Mouse (Mus musculus) neural tube, embryonic 15.5 days (tissue): ENCODE measurements around the gene Rpl32. TPM values are rescaled to one million over a fixed set of nuclear protein-coding genes. Genes with fewer than 3 reads are reported as not detected.
A peak's percentile ranks its signal among the peaks of the same experiment; 100 is the strongest.

Source experiments
- ATAC-seq: fragments of 200-750 bp; cut with Nextera tagmentation; 2 replicates; pipeline ENCODE4 v1.8.0; 2017; ENCODE audit warnings: mild to moderate bottlenecking, moderate TSS enrichment, moderate library complexity; ENCODE audit not compliant: low FRiP score
- H3K27ac ChIP-seq: fragments of 300-500 bp; sonication (generic); replicated peaks from 2 replicates; pipeline ENCODE4 v1.5.1; 2015; ENCODE audit warnings: mild to moderate bottlenecking, inconsistent platforms
- H3K27me3 ChIP-seq: fragments of 300-500 bp; sonication (generic); replicated peaks from 2 replicates; pipeline ENCODE4 v1.6.1; 2015; ENCODE audit warnings: inconsistent platforms
- H3K36me3 ChIP-seq: fragments of 300-500 bp; sonication (generic); 2 replicates; pipeline ENCODE4 v1.6.1; 2015; ENCODE audit warnings: inconsistent platforms
- H3K4me1 ChIP-seq: fragments of 300-500 bp; sonication (generic); 2 replicates; pipeline ENCODE4 v1.6.1; 2015; ENCODE audit warnings: inconsistent platforms
- H3K4me2 ChIP-seq: fragments of 300-500 bp; sonication (generic); 2 replicates; pipeline ENCODE4 v1.6.1; 2015; ENCODE audit warnings: inconsistent platforms, mild to moderate bottlenecking, moderate library complexity
- H3K4me3 ChIP-seq: fragments of 300-500 bp; sonication (generic); replicated peaks from 2 replicates; pipeline ENCODE4 v1.5.1; 2015; ENCODE audit warnings: mild to moderate bottlenecking, inconsistent platforms
- H3K9ac ChIP-seq: fragments of 300-500 bp; sonication (generic); replicated peaks from 2 replicates; pipeline ENCODE4 v1.6.1; 2015; ENCODE audit warnings: mild to moderate bottlenecking, inconsistent platforms
- H3K9me3 ChIP-seq: fragments of 300-500 bp; sonication (generic); replicated peaks from 2 replicates; pipeline ENCODE4 v1.6.1; 2016; ENCODE audit warnings: inconsistent platforms
- WGBS: fragments of 180-500 bp; shearing (Covaris S2); methylation state at CpG from one replicate; pipeline ENCODE4 v1.1.7; 2015; ENCODE audit warnings: mixed read lengths; 5-methylcytosine and 5-hydroxymethylcytosine counted together
- polyA plus RNA-seq: library from polyadenylated mRNA; unstranded; fragments of >200 nt; fragmentation: Nextera tagmentation; extraction: Ambion mirVana; gene quantifications from 2 replicates; pipeline ENCODE4 v1.2.1, GENCODE M21; 2015

The Rpl32 gene
- polyA plus RNA-seq, result 1,019 and 1,216 TPM in 2 replicates

DNA sequence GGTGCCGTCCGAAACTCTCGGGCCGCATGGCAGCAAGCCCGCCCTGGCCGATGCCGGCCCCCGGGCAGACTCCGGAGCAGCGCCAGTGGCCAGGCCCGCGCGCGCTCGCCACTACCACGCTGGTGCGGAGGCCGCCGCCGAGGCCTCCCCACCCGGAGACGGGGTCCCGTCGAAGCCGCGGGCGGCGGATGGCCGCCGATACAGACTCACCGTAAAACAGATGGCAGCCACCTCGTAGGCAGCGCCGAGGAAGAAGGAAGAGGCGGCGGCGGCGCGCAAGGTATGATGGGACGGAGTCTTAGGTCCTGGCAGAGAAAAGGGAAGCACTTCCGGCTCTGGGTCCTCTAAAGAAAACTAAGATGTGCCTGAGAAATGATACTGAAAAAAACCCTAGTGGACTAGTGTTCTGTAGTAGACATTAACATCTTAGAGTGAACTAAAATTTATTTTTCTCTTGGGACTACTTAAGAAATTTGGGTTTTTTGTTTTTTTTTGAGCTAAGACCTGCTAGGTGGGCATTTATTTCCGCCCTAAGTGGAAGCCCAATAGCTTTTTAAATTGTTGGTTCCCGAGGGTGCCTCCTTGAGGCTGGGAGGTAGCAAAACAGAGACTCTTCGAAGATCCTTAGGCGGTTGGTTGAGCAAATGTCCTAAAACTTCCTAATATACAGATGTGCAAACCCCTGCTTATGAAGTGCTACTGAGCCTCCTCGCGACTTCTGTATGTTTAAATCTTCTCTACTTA, at the start of gene Rpl32:
Gene Rpl32 (minus strand): TSS at position 260 of the 744 bp plus-strand sequence.
- WGBS, result under 1% methylated on average over 47 of the region's 47 CpGs
- Histone ChIP-seq H3K4me3 (peak within 1 kb of the TSS; percentile 90), H3K9me3 (no peaks in the 10 kb centered on the region), H3K9ac (peak within 1 kb of the TSS; percentile 93), H3K4me2 (peak within 1 kb of the TSS; percentile 87), H3K36me3 (peaks cover 37% of the 10 kb centered on the region), H3K4me1 (peaks cover 29% of the 10 kb centered on the region), H3K27ac (peak within 1 kb of the TSS; percentile 95), H3K27me3 (no peaks in the 10 kb centered on the region)
- ATAC-seq, result peak; percentile 89

GRCm38 (mm10) chr6:115856361-115856745, 47.8 kb upstream of the Rpl32 start:
- Histone ChIP-seq H3K36me3 (no peaks in the 10 kb centered on the region), H3K27me3 (no peaks in the 10 kb centered on the region), H3K27ac (no peak overlapping the region), H3K9me3 (no peaks in the 10 kb centered on the region), H3K4me2 (no peak overlapping the region), H3K4me3 (no peak overlapping the region), H3K4me1 (peaks cover 16% of the 10 kb centered on the region), H3K9ac (no peak overlapping the region)
- no peak for ATAC-seq
- WGBS, result 83% methylated on average over 4 of the region's 4 CpGs

DNA sequence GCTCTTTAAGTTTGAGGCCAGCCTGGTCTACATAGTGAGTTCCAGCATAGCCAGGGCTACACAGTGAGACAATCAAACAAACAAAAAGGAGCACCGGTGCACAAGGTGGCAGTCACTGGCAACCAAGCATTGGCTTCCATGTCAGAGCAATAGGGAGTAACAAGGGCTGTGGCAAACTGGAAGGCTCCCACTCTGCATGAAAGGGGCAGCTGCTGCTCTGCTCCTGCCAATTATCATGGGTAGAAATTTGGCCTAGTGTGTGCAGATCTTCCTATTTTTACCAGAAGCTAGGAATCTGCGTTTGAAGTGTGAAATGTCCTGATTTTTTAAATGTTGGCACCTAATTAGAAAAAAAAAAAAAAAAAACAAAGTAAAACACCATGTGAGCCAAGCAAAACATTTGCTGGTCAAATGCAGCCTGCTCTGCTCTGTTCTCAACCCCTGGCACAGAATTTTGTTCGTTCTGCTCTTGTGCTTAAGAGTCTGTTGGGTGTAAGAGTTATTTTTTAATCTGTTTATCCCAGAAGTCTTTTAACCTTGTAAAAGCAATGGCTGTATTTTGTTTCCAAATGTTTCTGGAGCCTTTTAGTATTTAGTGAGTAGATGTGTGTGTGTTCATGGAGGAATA, 47.3 kb upstream of the Rpl32 start:
- no peak for ATAC-seq

GRCm38 (mm10) chr6:115854432-115854831, 45.9 kb upstream of the Rpl32 start:
- Histone ChIP-seq H3K4me2 (no peak overlapping the region), H3K4me1 (peaks cover 16% of the 10 kb centered on the region), H3K36me3 (0 out of 2 replicates have a peak, but pooled peaks cover 2% of the 10 kb centered on the region), H3K27me3 (no peaks in the 10 kb centered on the region), H3K27ac (no peak overlapping the region), H3K9ac (no peak overlapping the region), H3K9me3 (no peaks in the 10 kb centered on the region), H3K4me3 (no peak overlapping the region)
- WGBS, result 71% methylated on average over 2 of the region's 2 CpGs
- no peak for ATAC-seq

More for the DNA sequence above, 47.3 kb upstream of the Rpl32 start:
- WGBS, result 84% methylated on average over 3 of the region's 3 CpGs
- H3K9me3 ChIP-seq, result no peaks in the 10 kb centered on the region
- no peak overlapping the region for H3K27ac ChIP-seq
- no peaks in the 10 kb centered on the region for H3K36me3 ChIP-seq
- H3K9ac ChIP-seq, result no peak overlapping the region
- H3K4me3 ChIP-seq, result no peak overlapping the region
- no peak overlapping the region for H3K4me2 ChIP-seq
- H3K27me3 ChIP-seq, result no peaks in the 10 kb centered on the region
- peaks cover 16% of the 10 kb centered on the region for H3K4me1 ChIP-seq

GRCm38 (mm10) chr6:115853985-115854384, 45.4 kb upstream of the Rpl32 start:
- Histone ChIP-seq H3K4me2 (peak overlapping the region; percentile 88), H3K4me1 (peaks cover 16% of the 10 kb centered on the region), H3K9me3 (no peaks in the 10 kb centered on the region), H3K9ac (peak overlapping the region; percentile 58; the same call in 1 of the 2 replicates), H3K27ac (peak overlapping the region; percentile 85), H3K36me3 (0 out of 2 replicates have a peak, but pooled peaks cover 2% of the 10 kb centered on the region), H3K27me3 (no peaks in the 10 kb centered on the region), H3K4me3 (peak overlapping the region; percentile 68)
- 50% methylated on average over 7 of the region's 7 CpGs for WGBS
- no peak for ATAC-seq

DNA sequence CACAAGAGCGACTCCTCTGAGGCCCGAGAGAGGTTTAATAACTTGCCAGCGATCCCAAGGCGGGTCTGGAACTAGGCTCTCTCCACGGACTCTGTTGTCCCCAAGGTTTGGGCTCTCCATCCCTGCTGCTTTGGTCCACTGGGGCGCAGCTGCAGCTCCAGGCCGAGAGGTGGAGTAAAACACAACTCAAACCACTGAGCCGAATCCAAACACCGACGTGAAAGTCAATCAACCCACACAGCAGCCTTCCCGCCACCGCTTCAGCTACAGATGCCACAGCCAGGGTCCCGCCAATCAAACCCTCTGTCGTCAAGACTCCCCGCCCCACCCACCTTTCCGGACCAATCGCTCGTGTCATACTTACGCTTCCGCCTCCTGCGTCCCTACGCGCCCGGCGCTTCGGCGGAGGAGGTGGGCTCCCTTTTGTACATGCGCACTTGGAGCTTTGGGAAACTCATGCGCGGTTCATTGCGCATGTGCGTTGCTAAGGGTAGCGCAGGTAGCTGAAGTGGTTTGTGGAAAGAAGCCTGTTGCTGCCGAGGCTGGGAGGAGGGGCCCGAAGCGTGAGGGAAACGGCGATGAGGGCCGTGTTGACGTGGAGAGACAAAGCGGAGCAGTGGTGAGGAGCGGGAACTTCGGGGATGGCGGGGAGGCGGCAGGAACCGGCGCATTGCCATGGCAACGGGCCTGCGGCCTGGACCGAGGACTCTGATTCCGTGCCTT, 44.7 kb upstream of the Rpl32 start, which contains the start of the genes Mbd4 and Ift122:
Gene Mbd4 (minus strand): TSS at position 281 of the 723 bp plus-strand sequence.
Gene Ift122 (plus strand): TSS at position 380 of the 723 bp plus-strand sequence.
- peak within 1 kb of the TSS; percentile 85 for H3K27ac ChIP-seq
- no peaks in the 10 kb centered on the region for H3K9me3 ChIP-seq
- peak within 1 kb of the TSS; percentile 68 for H3K4me3 ChIP-seq
- H3K36me3 ChIP-seq, result 0 out of 2 replicates have a peak, but pooled peaks cover 2% of the 10 kb centered on the region
- peaks cover 16% of the 10 kb centered on the region for H3K4me1 ChIP-seq
- H3K4me2 ChIP-seq, result peak within 1 kb of the TSS; percentile 88
- WGBS, result under 1% methylated on average over 51 of the region's 51 CpGs
- H3K9ac ChIP-seq, result peak within 1 kb of the TSS; percentile 58
- H3K27me3 ChIP-seq, result no peaks in the 10 kb centered on the region
- ATAC-seq, result peak; percentile 99

- peak overlapping the region; percentile 68 for H3K4me3 ChIP-seq
- peak overlapping the region; percentile 88 for H3K4me2 ChIP-seq
- peaks cover 16% of the 10 kb centered on the region for H3K4me1 ChIP-seq
- peak overlapping the region; percentile 85 for H3K27ac ChIP-seq
- ATAC-seq, result no peak
- 6% methylated on average over 20 of the region's 20 CpGs for WGBS
- no peaks in the 10 kb centered on the region for H3K9me3 ChIP-seq
- H3K27me3 ChIP-seq, result no peaks in the 10 kb centered on the region
- H3K36me3 ChIP-seq, result 0 out of 2 replicates have a peak, but pooled peaks cover 2% of the 10 kb centered on the region
- H3K9ac ChIP-seq, result peak overlapping the region; percentile 56
Measured at GRCm38 (mm10) chr6:115852446-115853090, 44.0 kb upstream of the Rpl32 start.

DNA sequence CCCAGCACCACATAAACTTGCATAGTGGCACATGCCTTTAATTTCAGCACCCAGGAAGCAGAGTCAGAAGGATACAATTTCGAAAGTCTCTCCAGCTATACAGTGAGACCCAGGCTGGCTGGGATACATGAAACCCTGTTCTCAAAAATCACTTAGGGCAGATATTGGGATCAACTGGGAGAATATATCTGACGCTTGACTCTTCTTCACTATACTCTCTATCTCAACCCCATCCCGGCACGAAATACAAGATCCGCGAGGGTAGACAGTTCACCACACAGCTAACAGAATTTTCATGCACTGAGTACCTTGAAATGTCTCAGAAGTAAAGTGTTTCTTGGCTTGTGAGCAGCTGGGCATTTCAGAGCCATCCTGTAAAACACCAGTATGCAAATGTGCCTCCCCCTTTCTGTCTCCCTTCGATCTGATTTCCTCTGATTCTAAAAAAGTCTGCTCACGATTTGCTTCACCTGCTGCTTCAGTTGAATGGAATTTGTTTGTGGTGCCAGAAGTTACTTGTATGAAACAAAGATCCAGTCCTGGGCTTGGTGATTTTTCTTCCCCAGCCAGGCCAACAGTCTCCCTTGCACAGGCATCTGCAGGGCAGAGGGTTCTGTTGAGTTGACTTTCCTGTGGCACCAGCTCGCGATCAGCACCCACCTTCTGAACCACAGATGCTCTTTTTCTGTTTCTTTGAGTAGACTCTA, 40.2 kb upstream of the Rpl32 start:
- ATAC-seq, result no peak
- 94% methylated on average over 10 of the region's 10 CpGs for WGBS
- no peaks in the 10 kb centered on the region for H3K9me3 ChIP-seq
- H3K27ac ChIP-seq, result no peak overlapping the region
- no peak overlapping the region for H3K9ac ChIP-seq
- peaks cover 13% of the 10 kb centered on the region for H3K4me1 ChIP-seq
- H3K4me2 ChIP-seq, result no peak overlapping the region
- no peaks in the 10 kb centered on the region for H3K27me3 ChIP-seq
- H3K36me3 ChIP-seq, result peaks cover 8% of the 10 kb centered on the region
- no peak overlapping the region for H3K4me3 ChIP-seq

DNA sequence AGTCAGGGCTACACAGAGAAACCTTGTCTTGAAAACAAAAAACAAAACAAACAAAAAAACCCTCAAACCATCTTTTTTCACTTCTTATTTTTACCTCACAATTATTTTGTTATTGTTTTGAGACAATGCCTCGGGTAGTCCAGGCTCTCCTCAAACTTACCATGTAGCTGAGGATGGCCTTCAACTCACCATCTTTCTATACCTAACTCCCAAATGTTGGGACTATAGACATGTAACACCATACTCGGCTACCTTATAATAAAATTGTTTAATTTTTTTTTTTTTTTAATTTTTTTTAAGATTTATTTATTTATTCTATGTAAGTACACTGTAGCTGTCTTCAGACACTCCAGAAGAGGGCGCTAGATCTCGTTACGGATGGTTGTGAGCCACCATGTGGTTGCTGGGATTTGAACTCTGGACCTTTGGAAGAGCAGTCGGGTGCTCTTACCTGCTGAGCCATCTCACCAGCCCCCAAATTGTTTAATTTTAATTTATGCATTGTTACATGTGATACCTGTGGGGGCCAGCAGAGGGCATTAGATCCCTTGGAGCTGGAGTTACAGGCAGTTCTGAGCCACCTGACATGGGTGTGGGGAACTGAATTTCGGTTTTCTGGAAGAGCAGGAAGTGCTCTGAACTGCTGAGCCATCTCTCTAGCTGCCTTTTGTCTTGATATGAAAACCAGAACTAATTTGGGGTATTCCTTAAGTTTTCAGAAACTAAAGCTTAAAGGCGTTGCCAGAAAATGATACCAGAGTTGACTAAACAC, 38.3 kb upstream of the Rpl32 start:
- Histone ChIP-seq H3K27me3 (no peaks in the 10 kb centered on the region), H3K9ac (no peak overlapping the region), H3K4me3 (no peak overlapping the region), H3K36me3 (peaks cover 12% of the 10 kb centered on the region), H3K4me1 (peaks cover under 1% of the 10 kb centered on the region; the same call in 1 of the 2 replicates), H3K4me2 (no peak overlapping the region), H3K9me3 (no peaks in the 10 kb centered on the region), H3K27ac (no peak overlapping the region)
- no peak for ATAC-seq
- WGBS, result 51% methylated on average over 8 of the region's 8 CpGs

DNA sequence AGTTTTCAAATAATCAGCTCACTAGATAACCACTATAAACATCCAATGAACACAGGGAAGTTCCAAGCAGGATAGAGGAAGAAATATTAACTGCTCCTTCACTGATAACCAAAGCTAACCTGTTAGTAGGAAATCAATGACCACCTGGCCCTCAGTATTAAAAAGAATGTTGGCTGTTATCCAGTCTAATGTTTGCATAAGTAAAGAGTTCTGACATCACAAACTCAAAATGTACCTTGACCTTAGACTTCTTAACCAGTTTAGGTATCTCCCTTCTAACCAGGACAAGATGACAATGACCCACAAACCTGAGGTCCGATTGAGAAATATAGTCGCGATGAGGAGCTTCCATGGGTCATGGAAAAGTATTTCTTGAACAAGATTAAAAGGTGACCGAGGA, 36.5 kb upstream of the Rpl32 start:
- Histone ChIP-seq H3K4me3 (no peak overlapping the region), H3K9ac (no peak overlapping the region), H3K4me1 (no peaks in the 10 kb centered on the region), H3K9me3 (no peaks in the 10 kb centered on the region), H3K4me2 (no peak overlapping the region), H3K27me3 (no peaks in the 10 kb centered on the region), H3K36me3 (peaks cover 10% of the 10 kb centered on the region), H3K27ac (no peak overlapping the region)
- WGBS, result 96% methylated on average over 4 of the region's 4 CpGs
- ATAC-seq, result no peak
